Mouse (Mus musculus) gonadal fat pad, adult 2 months (tissue): ENCODE results near the gene Naa16. TPM values are rescaled to one million over a fixed set of nuclear protein-coding genes. Genes with fewer than 3 reads are reported as not detected.

Experiments used
- DNase-seq: peaks from one replicate; pipeline ENCODE4 v3.0.0-alpha.2; 2012; ENCODE audit warnings: low read depth
- polyA plus RNA-seq: library from polyadenylated mRNA; depleted of rRNA; stranded (reverse); fragments of >200 nt; gene quantifications from 2 replicates; pipeline ENCODE4 v1.2.3, GENCODE M21; 2012; rRNA removed

Naa16 gene
- polyA plus RNA-seq, 1 experiment = 1.7 TPM

DNA sequence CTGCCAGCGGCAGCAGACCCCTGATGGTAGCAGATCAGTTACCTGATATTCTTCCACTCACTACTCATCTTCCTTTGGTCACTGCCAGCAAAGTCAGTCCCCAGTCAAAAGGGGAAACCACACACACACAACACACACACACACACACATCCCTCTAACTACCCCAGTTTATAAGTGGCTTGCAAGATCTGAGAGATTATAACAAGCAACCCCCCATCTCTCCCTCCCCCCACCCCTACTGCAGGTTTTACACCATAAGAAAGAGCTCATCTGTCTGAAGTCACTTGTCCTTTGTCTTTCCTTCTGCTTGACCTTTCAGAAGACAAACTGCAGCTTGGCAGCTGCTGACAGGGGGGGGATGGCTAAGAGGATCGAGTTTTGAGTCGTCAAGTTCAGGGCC lies 115.1 kb downstream of the Naa16 start:
- DNase-seq = no peak

Other genes starting within 250 kb of the Naa16 start
- not detected in 2 replicates for gene Zfp957, start 143.4 kb downstream of the Naa16 start, polyA plus RNA-seq
- 535 and 800 TPM in 2 replicates for gene Rgcc, start 89.1 kb downstream of the Naa16 start, polyA plus RNA-seq
- gene Mtrf1, start 7.0 kb upstream of the Naa16 start, polyA plus RNA-seq = 2.8 and 3.2 TPM in 2 replicates
- gene Kbtbd7, start 35.7 kb upstream of the Naa16 start, polyA plus RNA-seq = 5.1 and 7.0 TPM in 2 replicates
- gene Kbtbd6, start 61.1 kb upstream of the Naa16 start, polyA plus RNA-seq = 0.34 and 0.39 TPM in 2 replicates
- gene Elf1, start 90.4 kb upstream of the Naa16 start, polyA plus RNA-seq = 16.1 TPM in 2 replicates
- gene Wbp4, start 90.7 kb upstream of the Naa16 start, polyA plus RNA-seq = 5.3 TPM in 2 replicates
- gene Sugt1, start 196.9 kb upstream of the Naa16 start, polyA plus RNA-seq = 7.8 TPM in 2 replicates